Mouse (Mus musculus) myocyte (in vitro differentiated cells): ENCODE measurements around the gene Kxd1.

Experiments used
- CEBPB ChIP-seq: IDR thresholded peaks from 2 replicates; pipeline ENCODE4 v1.6.1; 2011; ENCODE audit warnings: mild to moderate bottlenecking, moderate library complexity; ENCODE audit not compliant: poor library complexity, insufficient read depth, severe bottlenecking
- E2F4 ChIP-seq: IDR thresholded peaks from one replicate; pipeline ENCODE4 v1.6.1; 2011; ENCODE audit warnings: mild to moderate bottlenecking, control low read depth, moderate library complexity; ENCODE audit not compliant: insufficient read depth
- MAX ChIP-seq: IDR thresholded peaks from one replicate; pipeline ENCODE4 v1.6.1; 2011; ENCODE audit warnings: low read depth, mild to moderate bottlenecking, control low read depth
- MYOD1 ChIP-seq, 3 experiments: IDR thresholded peaks; one replicate each; pipeline ENCODE4 v1.6.1; 2011; ENCODE audit warnings: control low read depth in 2 of 3, low read depth in 2 of 3, mild to moderate bottlenecking in 2 of 3, moderate library complexity in 1 of 3; ENCODE audit not compliant: insufficient read length in 2 of 3, control insufficient read depth in 1 of 3
- MYOG ChIP-seq, 3 experiments: IDR thresholded peaks; one replicate each; pipeline ENCODE4 v1.6.1; 2011; ENCODE audit warnings: control low read depth in 2 of 3, low read depth in 2 of 3, mild to moderate bottlenecking in 2 of 3; ENCODE audit not compliant: insufficient read length in 2 of 3, control insufficient read depth in 1 of 3, insufficient read depth in 1 of 3
- POLR2A ChIP-seq: IDR thresholded peaks from one replicate; pipeline ENCODE4 v1.6.1; 2011; ENCODE audit warnings: low read depth, mild to moderate bottlenecking, control low read depth, moderate library complexity; ENCODE audit not compliant: insufficient read length
- POLR2AphosphoS2 ChIP-seq: IDR thresholded peaks from one replicate; pipeline ENCODE4 v1.6.1; 2011; ENCODE audit warnings: low read depth, control low read depth; ENCODE audit not compliant: insufficient read length
- SRF ChIP-seq: IDR thresholded peaks from one replicate; pipeline ENCODE4 v1.6.1; 2011; ENCODE audit warnings: low read depth; ENCODE audit not compliant: control insufficient read depth, insufficient read length
- TCF12 ChIP-seq: IDR thresholded peaks from one replicate; pipeline ENCODE4 v1.6.1; 2011; ENCODE audit warnings: mild to moderate bottlenecking, control low read depth; ENCODE audit not compliant: poor library complexity, insufficient read depth, severe bottlenecking
- TCF3 ChIP-seq: IDR thresholded peaks from one replicate; pipeline ENCODE4 v1.6.1; 2011; ENCODE audit warnings: low read depth, control low read depth; ENCODE audit not compliant: insufficient read length
- USF1 ChIP-seq: IDR thresholded peaks from one replicate; pipeline ENCODE4 v1.6.1; 2011; ENCODE audit warnings: low read depth, mild to moderate bottlenecking, control low read depth, moderate library complexity

DNA sequence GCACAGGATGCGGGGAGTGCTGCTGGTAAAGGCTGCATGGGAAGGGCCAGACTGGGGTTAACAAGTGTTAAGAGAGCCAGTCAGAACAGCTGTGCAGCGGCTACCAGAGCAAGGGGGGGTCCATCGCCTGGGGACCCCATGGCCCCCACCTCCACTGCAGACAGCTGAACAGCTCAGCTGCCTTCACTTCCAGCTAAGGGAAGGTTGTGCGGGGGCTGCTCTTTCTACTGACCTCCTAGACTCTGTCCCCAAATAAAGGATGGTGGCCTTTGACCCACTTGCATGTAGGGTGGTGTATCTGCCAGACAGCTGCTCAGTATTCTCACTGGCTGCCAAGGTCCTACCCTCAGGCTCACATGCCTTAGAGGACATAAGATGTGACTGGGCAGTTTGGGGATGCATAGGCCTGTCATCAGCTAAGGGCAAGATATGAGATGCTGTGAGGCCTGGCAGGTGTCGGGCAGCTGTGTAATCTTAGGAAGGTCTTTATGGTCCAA lies 60.5 kb downstream of the Kxd1 start:
- peak; percentile 14 for TF ChIP-seq POLR2AphosphoS2
- peak; percentile 85 to 92 (median 88) for TF ChIP-seq MYOG (IDR thresholded peaks at IDR 0.05; ENCODE audit: control insufficient read depth in 1 of 3, insufficient read depth in 1 of 3, insufficient read length in 2 of 3, low read depth in 2 of 3)
- TF ChIP-seq POLR2A = no peak
- TF ChIP-seq CEBPB = no peak
- TF ChIP-seq MYOD1 (IDR thresholded peaks at IDR 0.05; ENCODE audit: control insufficient read depth in 1 of 3, insufficient read length in 2 of 3, low read depth in 2 of 3) = peak; percentile 76 to 94 (median 79)
- TF ChIP-seq E2F4 = no peak
- no peak for TF ChIP-seq MAX
- peak; percentile 45 for TF ChIP-seq SRF
- no peak for TF ChIP-seq TCF12
- TF ChIP-seq USF1 = no peak
- peak; percentile 76 for TF ChIP-seq TCF3
